Mouse (Mus musculus) megakaryocyte, embryonic 14.5 days (primary cell): ENCODE results near the gene Uchl3. TPM values are rescaled to one million over a fixed set of nuclear protein-coding genes. Genes with fewer than 3 reads are reported as not detected.
A peak's percentile ranks its signal among the peaks of the same experiment; 100 is the strongest.

Experiments
- H3K27me3 ChIP-seq: replicated peaks from 2 replicates; pipeline ENCODE3; 2012; ENCODE audit warnings: inconsistent platforms
- H3K36me3 ChIP-seq: replicated peaks from 2 replicates; pipeline ENCODE3; 2012; ENCODE audit warnings: low read length, inconsistent platforms, mixed read lengths
- H3K4me1 ChIP-seq: 2 replicates; pipeline ENCODE4 v1.6.1; 2012; ENCODE audit warnings: inconsistent platforms
- H3K4me3 ChIP-seq: replicated peaks from 2 replicates; pipeline ENCODE3; 2012; ENCODE audit warnings: moderate library complexity, mild to moderate bottlenecking, inconsistent platforms
- H3K9me3 ChIP-seq: 2 replicates; pipeline ENCODE4 v1.6.1; 2012; ENCODE audit warnings: inconsistent platforms
- FLI1 ChIP-seq: IDR thresholded peaks from 2 replicates; pipeline ENCODE4 v1.6.1; 2012; ENCODE audit warnings: low read length, inconsistent platforms, mixed read lengths
- GATA1 ChIP-seq: IDR thresholded peaks from 3 replicates; pipeline ENCODE4 v1.6.1; 2012; ENCODE audit warnings: mixed read lengths, low read length, inconsistent platforms, borderline replicate concordance
- polyA plus RNA-seq: library from polyadenylated mRNA; stranded (reverse); fragments of >175 nt; gene quantifications from 2 replicates; pipeline ENCODE4 v1.2.3, GENCODE M21; 2012; ENCODE audit warnings: low replicate concordance; ENCODE audit not compliant: insufficient read depth

Gene Uchl3
- polyA plus RNA-seq, 1 experiment, result 15.2 TPM

- TF ChIP-seq GATA1, result no peak
- TF ChIP-seq FLI1, result no peak
- peaks cover 17% of the 10 kb centered on the region for H3K4me1 ChIP-seq
- H3K27me3 ChIP-seq, result peaks cover 60% of the 10 kb centered on the region
- H3K9me3 ChIP-seq, result no peaks in the 10 kb centered on the region
- no peaks in the 10 kb centered on the region for H3K36me3 ChIP-seq
- peak overlapping the region; percentile 90 for H3K4me3 ChIP-seq
These were observed 76.4 kb downstream of the Uchl3 start for GRCm38 (mm10) chr14:101729972-101730692.

GRCm38 (mm10) chr14:101733542-101734303 is 80.0 kb downstream of the Uchl3 start:
- no peak overlapping the region for H3K4me3 ChIP-seq

GRCm38 (mm10) chr14:101737501-101737900 is 83.7 kb downstream of the Uchl3 start:
- H3K4me3 ChIP-seq, result no peak overlapping the region
- no peaks in the 10 kb centered on the region for H3K36me3 ChIP-seq
- TF ChIP-seq GATA1 (no peak), FLI1 (no peak)
- H3K27me3 ChIP-seq, result peaks cover 7% of the 10 kb centered on the region
- no peaks in the 10 kb centered on the region for H3K4me1 ChIP-seq
- H3K9me3 ChIP-seq, result no peaks in the 10 kb centered on the region; the same call in 1 of the 2 replicates

More at GRCm38 (mm10) chr14:101733542-101734303, 80.0 kb downstream of the Uchl3 start:
- H3K4me1 ChIP-seq, result peaks cover 17% of the 10 kb centered on the region
- H3K9me3 ChIP-seq, result no peaks in the 10 kb centered on the region; the same call in 1 of the 2 replicates
- TF ChIP-seq GATA1 (no peak), FLI1 (no peak)
- H3K36me3 ChIP-seq, result no peaks in the 10 kb centered on the region
- peaks cover 42% of the 10 kb centered on the region for H3K27me3 ChIP-seq

Other genes starting within 250 kb of the Uchl3 start
- gene Tbc1d4, start 44.8 kb upstream of the Uchl3 start, polyA plus RNA-seq, result 1.5 TPM in 1 of 2 replicates, not detected in the other
- 2.4 and 7.9 TPM in 2 replicates for gene Commd6, start 13.3 kb upstream of the Uchl3 start, polyA plus RNA-seq
- not detected in 2 replicates for gene Gm9922, start 75.8 kb downstream of the Uchl3 start, polyA plus RNA-seq
- 0.08 TPM in 1 of 2 replicates, not detected in the other for gene Lmo7, start 76.0 kb downstream of the Uchl3 start, polyA plus RNA-seq